Mouse (Mus musculus): Measurements from ENCODE around the gene Plcg1.

Plcg1 gene

GRCm38 (mm10) chr2:160731117-160731838, at the start of gene Plcg1:
Gene Plcg1 (plus strand): TSS chr2:160731300.
- DNase-seq = peak; percentile 96

- peak; percentile 63 for DNase-seq
Observed at GRCm38 (mm10) chr2:160700271-160700670, 30.8 kb upstream of the Plcg1 start.

- DNase-seq = no peak
Observed at GRCm38 (mm10) chr2:160701603-160702002, 29.5 kb upstream of the Plcg1 start.

GRCm38 (mm10) chr2:160702824-160703223, 28.3 kb upstream of the Plcg1 start:
- no peak for DNase-seq

GRCm38 (mm10) chr2:160707673-160708072, 23.4 kb upstream of the Plcg1 start:
- no peak for DNase-seq

GRCm38 (mm10) chr2:160715463-160716030, 15.6 kb upstream of the Plcg1 start:
- DNase-seq = no peak

GRCm38 (mm10) chr2:160717269-160717668, 13.8 kb upstream of the Plcg1 start:
- peak; percentile 67 for DNase-seq

GRCm38 (mm10) chr2:160718811-160719210, 12.3 kb upstream of the Plcg1 start:
- DNase-seq = peak; percentile 82

- no peak for DNase-seq
Observed at GRCm38 (mm10) chr2:160722714-160723113, 8.4 kb upstream of the Plcg1 start.

- no peak for DNase-seq
Observed at GRCm38 (mm10) chr2:160723613-160724375, 7.3 kb upstream of the Plcg1 start.

GRCm38 (mm10) chr2:160724536-160724935, 6.6 kb upstream of the Plcg1 start:
- no peak for DNase-seq

GRCm38 (mm10) chr2:160725877-160726864, 4.9 kb upstream of the Plcg1 start:
- peak; percentile 1 for DNase-seq

- no peak for DNase-seq
Observed at GRCm38 (mm10) chr2:160728972-160729371, 2.1 kb upstream of the Plcg1 start.

GRCm38 (mm10) chr2:160729436-160729835, 1.7 kb upstream of the Plcg1 start:
- no peak for DNase-seq

- no peak for DNase-seq
Observed at GRCm38 (mm10) chr2:160729851-160730796, 976 bp upstream of the Plcg1 start.

- no peak for DNase-seq
Observed at GRCm38 (mm10) chr2:160730797-160731116, 343 bp upstream of the Plcg1 start.

GRCm38 (mm10) chr2:160731839-160732261, 750 bp downstream of the Plcg1 start:
- DNase-seq = peak; percentile 76

GRCm38 (mm10) chr2:160732420-160732995, 1.4 kb downstream of the Plcg1 start:
- DNase-seq = no peak

GRCm38 (mm10) chr2:160733131-160733531, 2.0 kb downstream of the Plcg1 start:
- DNase-seq = no peak

- no peak for DNase-seq
Observed at GRCm38 (mm10) chr2:160734331-160734730, 3.2 kb downstream of the Plcg1 start.

GRCm38 (mm10) chr2:160735706-160736310, 4.7 kb downstream of the Plcg1 start:
- DNase-seq = no peak

All from lung, postnatal 14 days (tissue).